Mouse (Mus musculus) retina, postnatal 7 days (tissue): ENCODE measurements around the gene Nphp4.

ENCODE experiments used
- DNase-seq: peaks from one replicate; pipeline ENCODE4 v3.0.0-alpha.2; 2012; ENCODE audit warnings: low read depth, low spot score

Nphp4 gene

DNA sequence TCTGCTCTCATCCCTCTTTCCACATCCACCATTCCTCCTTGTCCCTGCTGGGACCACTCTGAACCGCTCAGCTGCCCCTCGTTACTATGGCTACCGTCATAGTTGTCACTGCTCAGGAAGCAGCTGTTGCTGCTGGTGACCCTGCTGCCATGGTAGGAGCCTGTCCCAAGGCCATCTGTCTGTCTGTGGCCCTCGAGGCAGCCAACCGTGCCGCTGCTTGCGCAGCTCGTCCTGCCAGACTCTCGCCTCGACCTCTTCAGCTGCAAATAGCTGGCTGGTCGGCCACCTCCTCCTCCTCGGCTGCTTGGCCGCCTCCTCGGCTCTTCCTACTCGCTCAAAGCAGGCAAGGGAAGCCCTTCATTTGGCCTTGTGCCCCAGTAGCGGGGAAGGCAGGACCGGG lies 81.7 kb downstream of the Nphp4 start:
- DNase-seq = no peak

GRCm38 (mm10) chr4:152568006-152568405 lies 91.5 kb downstream of the Nphp4 start:
- no peak for DNase-seq

DNA sequence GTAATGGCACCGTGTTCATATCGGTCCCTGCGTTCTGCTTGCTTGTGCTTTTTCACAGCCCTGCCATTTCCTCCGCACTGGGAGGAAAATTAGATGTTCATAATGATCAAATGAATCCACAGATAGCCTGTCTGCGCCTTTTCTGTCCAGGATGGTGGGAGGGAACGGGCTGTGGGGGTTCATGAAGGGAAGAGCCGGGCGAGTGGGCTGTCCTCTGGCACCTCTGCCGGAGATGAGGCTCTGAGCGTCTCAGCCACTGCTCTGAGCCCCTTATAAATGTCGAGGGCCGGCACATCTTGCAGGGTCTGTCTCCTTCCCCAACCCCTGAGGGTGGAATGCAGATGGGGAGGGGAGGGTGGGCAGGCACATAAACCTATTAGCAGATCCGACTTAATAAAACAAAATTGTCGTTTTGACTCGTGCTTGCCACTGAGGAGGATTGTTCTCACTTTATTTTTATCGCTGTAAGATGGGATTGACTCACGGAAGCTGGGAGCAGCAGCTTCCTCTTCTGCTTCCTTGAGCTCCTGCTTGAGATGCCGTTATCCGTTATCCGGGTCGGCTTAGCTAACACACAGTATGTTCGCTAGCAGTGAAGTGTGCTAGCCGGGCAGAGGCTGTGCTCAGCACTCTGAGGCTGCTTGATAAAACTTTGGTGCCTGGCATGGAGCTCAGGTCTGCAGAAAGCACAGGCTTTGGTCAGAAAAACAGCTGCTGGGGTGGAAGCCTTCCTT lies 92.3 kb downstream of the Nphp4 start:
- DNase-seq = no peak

- DNase-seq = no peak
These were observed 97.8 kb downstream of the Nphp4 start for GRCm38 (mm10) chr4:152574266-152574665.

DNA sequence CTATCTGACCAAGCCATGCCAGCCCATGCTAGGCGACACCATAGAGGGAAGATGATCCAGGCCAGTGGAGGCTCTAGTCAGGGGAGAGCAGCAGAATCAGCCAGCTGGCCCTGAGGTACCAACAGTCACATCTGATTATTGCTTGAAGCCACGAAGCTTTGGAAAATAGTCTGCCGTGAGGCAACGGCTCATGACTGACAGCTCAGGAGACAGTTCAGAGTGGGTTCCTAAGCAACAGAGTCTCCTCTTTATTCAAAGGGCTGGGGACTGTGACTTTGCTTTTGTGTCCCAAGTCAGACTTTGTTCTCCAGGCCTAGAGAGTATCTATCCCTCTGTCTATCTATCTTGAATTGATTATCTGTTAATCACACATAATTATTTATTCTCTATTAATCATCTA lies 100.3 kb downstream of the Nphp4 start:
- no peak for DNase-seq

DNA sequence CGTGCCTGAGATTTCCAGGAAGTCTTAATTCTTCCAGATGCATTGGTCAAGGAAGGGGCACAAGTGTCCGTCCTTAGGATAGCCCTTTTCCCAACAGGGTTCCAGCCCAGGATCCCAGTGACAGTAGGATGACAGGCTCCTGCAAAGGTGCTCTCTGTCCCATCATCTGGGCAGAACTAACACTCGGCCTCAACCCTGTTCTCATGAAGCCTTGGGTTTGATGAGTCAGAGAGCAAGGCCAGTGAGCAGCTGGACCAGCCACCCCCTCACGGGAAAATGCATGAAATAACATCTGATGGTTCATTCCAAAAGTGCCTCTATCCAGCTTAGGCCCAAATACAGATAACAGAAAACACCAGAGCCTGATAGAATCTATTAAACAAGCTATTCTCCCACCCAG lies 103.5 kb downstream of the Nphp4 start:
- DNase-seq = no peak

DNA sequence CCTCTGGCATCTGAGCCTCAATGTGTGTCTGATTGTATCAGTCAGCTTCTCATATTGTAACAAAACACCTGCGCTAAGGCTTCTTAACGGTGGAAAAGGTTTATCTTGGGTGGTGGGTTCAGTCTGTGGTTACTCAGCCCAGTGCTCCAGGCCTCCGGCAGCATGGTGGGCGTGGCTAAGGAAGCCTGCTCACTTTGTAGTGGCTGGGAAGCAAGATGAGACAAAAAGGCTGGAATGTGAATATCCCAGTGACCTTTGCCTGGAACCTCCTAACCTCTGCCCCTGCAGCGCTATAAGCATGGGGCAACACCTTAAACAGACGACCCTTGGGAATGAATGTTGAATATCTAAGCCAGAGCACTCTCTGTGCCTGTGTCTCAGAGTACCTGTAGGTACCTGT lies 105.7 kb downstream of the Nphp4 start:
- DNase-seq = no peak

DNA sequence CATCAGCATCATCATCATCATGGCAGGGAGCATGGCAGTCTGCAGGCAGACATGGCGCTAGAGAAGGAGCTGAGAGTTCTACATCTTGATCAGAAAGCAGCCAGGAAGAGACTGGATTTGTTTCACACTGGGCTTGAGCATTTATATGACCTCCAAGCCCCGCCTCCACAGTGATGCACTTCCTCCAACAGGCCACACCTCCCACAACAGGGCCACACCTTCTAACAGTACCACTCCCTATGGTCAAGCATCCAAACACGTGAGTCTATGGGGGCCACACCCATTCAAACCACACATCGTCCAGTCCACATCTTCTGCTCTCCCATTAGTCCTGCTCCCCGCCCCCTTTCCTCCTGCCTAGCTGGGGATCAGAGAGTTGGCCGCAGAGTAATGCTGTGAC lies 107.1 kb downstream of the Nphp4 start:
- no peak for DNase-seq

GRCm38 (mm10) chr4:152585526-152585925 lies 109.0 kb downstream of the Nphp4 start:
- no peak for DNase-seq

- no peak for DNase-seq
These were observed 109.7 kb downstream of the Nphp4 start for GRCm38 (mm10) chr4:152586175-152586574.

DNA sequence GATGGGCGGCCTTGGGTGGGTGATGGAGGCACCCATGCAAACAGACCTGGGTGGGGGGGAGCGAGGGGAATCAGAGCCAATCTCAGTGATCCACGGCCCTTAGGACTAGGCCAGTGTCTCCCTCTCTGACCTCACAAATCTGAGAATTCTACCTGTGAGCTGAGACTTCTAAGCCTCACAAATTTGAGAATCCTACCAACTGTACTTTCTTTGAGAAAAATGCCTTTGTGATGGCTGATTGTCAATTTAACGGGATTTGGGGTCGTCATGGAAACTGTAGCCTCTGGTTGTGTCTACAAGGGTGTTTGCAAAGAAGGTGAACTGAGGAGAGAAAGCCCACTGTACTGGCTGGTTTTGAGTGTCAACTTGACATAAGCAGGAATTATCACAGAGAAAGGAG lies 127.8 kb downstream of the Nphp4 start:
- no peak for DNase-seq

DNA sequence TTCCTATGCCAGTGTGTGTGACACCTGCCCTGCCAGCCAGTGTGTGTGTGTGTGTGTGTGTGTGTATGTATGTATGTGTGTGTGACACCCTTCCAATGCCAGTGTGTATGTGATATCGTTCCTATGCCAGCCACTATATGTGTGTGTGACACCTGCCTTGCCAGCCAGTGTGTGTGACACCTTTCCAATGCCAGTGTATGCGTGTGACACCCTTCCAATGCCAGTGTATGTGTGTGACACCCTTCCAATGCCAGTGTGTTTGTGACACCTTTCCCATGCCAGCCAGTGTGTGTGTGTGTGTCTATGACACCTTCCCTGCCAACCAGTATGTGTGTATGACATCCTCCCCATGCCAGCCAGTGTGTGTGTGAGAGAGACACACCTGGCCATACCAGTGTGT lies 132.7 kb downstream of the Nphp4 start:
- DNase-seq = no peak

GRCm38 (mm10) chr4:152610026-152610425 lies 133.5 kb downstream of the Nphp4 start:
- DNase-seq = no peak
